ENCODE assay signal across 8 mouse cellular contexts in the genomic region with DNA sequence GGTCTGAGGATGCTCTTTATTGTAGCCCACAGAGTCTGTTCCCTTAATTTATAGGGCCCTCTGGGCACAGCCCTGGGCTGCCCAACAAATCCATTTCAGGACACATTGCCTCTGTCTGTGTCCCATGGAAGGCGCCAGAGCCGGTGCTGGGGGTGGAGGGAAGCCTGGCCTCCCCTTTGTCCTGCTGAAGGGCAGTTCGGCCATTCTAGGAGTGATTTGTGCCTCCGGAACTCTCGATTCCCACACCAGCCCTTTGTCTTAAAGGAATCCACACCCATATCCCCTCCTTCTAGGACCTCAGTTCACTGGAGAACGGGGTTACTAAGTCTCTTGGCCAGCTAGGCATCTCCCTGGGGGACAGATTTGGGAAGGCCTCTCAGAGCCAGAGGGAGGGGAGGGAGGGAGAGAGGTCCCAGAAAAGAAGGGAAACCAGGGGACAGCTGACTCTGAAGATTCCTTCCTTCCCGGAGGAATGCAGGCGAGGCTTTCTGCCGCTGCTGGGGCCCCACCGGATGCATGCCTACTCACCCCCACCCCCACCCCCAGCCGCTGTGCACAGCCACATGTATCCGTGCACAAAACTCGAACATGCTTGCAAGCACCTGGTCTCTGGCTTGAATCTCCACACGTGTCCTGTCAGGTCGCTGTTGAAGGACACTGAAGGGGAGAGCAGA. TPM values are rescaled to one million over a fixed set of nuclear protein-coding genes. Genes with fewer than 3 reads are reported as not detected.
DNase-seq lines count a peak whose midpoint lies in the region; ATAC-seq and TF ChIP-seq lines count a peak whose summit lies in the region.

No protein-coding gene starts in this region.

- H3K36me3 ChIP-seq in forebrain, embryonic 15.5 days: no peaks in the 10 kb centered on the region
- no peaks in the 10 kb centered on the region for H3K36me3 ChIP-seq in hindbrain, postnatal 0 days (ENCODE audit: insufficient read depth, low read length)
- H3K36me3 ChIP-seq in liver, embryonic 15.5 days (replicated peaks): no peaks in the 10 kb centered on the region
- H3K36me3 ChIP-seq in stomach, embryonic 15.5 days: no peaks in the 10 kb centered on the region

- H3K9ac ChIP-seq in forebrain, embryonic 15.5 days (replicated peaks): no peak overlapping the region; the same call in 1 of the 2 replicates
- peak overlapping the region; percentile 33; the same call in 1 of the 2 replicates for H3K9ac ChIP-seq in hindbrain, postnatal 0 days (replicated peaks; ENCODE audit: low read length)
- H3K9ac ChIP-seq in liver, embryonic 15.5 days: 0 out of 2 replicates have a peak overlapping the region, but pooled peaks have one; percentile 18
- 0 out of 2 replicates have a peak overlapping the region, but pooled peaks have one; percentile 19 for H3K9ac ChIP-seq in stomach, embryonic 15.5 days

- 0 out of 2 replicates have a peak overlapping the region, but pooled peaks have one; percentile 13 for H3K27ac ChIP-seq in forebrain, embryonic 15.5 days (replicated peaks)
- H3K27ac ChIP-seq in hindbrain, postnatal 0 days: peak overlapping the region; percentile 65
- peak overlapping the region; percentile 70 for H3K27ac ChIP-seq in liver, embryonic 15.5 days (replicated peaks)
- H3K27ac ChIP-seq in stomach, embryonic 15.5 days: peak overlapping the region; percentile 92

- no peaks in the 10 kb centered on the region for H3K27me3 ChIP-seq in forebrain, embryonic 15.5 days
- no peaks in the 10 kb centered on the region for H3K27me3 ChIP-seq in hindbrain, postnatal 0 days (ENCODE audit: insufficient read depth, low read length)
- peaks cover 43% of the 10 kb centered on the region for H3K27me3 ChIP-seq in liver, embryonic 15.5 days
- H3K27me3 ChIP-seq in stomach, embryonic 15.5 days (replicated peaks): no peaks in the 10 kb centered on the region

- no peak for ATAC-seq in forebrain, embryonic 15.5 days (replicated peaks)
- peak; percentile 24; the same call in 1 of the 2 replicates for ATAC-seq in hindbrain, postnatal 0 days
- ATAC-seq in liver, embryonic 15.5 days (ENCODE audit: insufficient read depth): no peak
- peak; percentile 27; the same call in 1 of the 2 replicates for ATAC-seq in stomach, embryonic 15.5 days (ENCODE audit: insufficient read depth, low FRiP score, low read depth)

- WGBS in forebrain, embryonic 15.5 days: 11% methylated on average over 14 of the region's 15 CpGs
- 9% methylated on average over 15 of the region's 15 CpGs for WGBS in hindbrain, postnatal 0 days
- WGBS in liver, embryonic 15.5 days (ENCODE audit: insufficient replicate concordance): 27% methylated on average over 15 of the region's 15 CpGs
- WGBS in stomach, embryonic 15.5 days: 6% methylated on average over 15 of the region's 15 CpGs

- H3K4me2 ChIP-seq in forebrain, embryonic 15.5 days (replicated peaks): 0 out of 2 replicates have a peak overlapping the region, but pooled peaks have one; percentile 5
- H3K4me2 ChIP-seq in hindbrain, postnatal 0 days (ENCODE audit: low read depth, low read length): peak overlapping the region; percentile 51
- peak overlapping the region; percentile 38 for H3K4me2 ChIP-seq in liver, embryonic 15.5 days
- H3K4me2 ChIP-seq in stomach, embryonic 15.5 days: peak overlapping the region; percentile 45

- no peak overlapping the region for H3K4me3 ChIP-seq in forebrain, embryonic 15.5 days
- H3K4me3 ChIP-seq in hindbrain, postnatal 0 days (ENCODE audit: low read length): peak overlapping the region; percentile 9
- no peak overlapping the region; the same call in 1 of the 2 replicates for H3K4me3 ChIP-seq in liver, embryonic 15.5 days (replicated peaks)
- H3K4me3 ChIP-seq in stomach, embryonic 15.5 days (replicated peaks): peak overlapping the region; percentile 13; the same call in 1 of the 2 replicates

- DNase-seq in thymus, postnatal 0 days (ENCODE audit: low spot score): peak; percentile 46
- no peak for DNase-seq in thymus, postnatal 36 days
- DNase-seq in hindbrain, postnatal 0 days (ENCODE audit: low spot score): peak; percentile 40
- no peak for DNase-seq in layer of hippocampus, postnatal 36 days
- no peak for DNase-seq in MN1 (ENCODE audit: low spot score)

- H3K4me1 ChIP-seq in forebrain, embryonic 15.5 days: peaks cover 28% of the 10 kb centered on the region
- peaks cover 57% of the 10 kb centered on the region for H3K4me1 ChIP-seq in hindbrain, postnatal 0 days (ENCODE audit: insufficient read depth, low read length)
- H3K4me1 ChIP-seq in liver, embryonic 15.5 days (replicated peaks): peaks cover 54% of the 10 kb centered on the region
- peaks cover 76% of the 10 kb centered on the region for H3K4me1 ChIP-seq in stomach, embryonic 15.5 days

- no peak for TF ChIP-seq CTCF in hindbrain, postnatal 0 days (IDR thresholded peaks at IDR 0.05; ENCODE audit: low read depth)

- H3K9me3 ChIP-seq in forebrain, embryonic 15.5 days: no peaks in the 10 kb centered on the region
- H3K9me3 ChIP-seq in hindbrain, postnatal 0 days (ENCODE audit: low read length): no peaks in the 10 kb centered on the region
- no peaks in the 10 kb centered on the region for H3K9me3 ChIP-seq in liver, embryonic 15.5 days (replicated peaks)
- H3K9me3 ChIP-seq in stomach, embryonic 15.5 days: no peaks in the 10 kb centered on the region

RNA-seq across cellular contexts. Expression of a gene that starts 22.2 kb away (rescaled TPM):
- not detected in 2 replicates for polyA plus RNA-seq in thymus, postnatal 0 days (2015; fragmentation: Nextera tagmentation; extraction: Ambion mirVana)
- polyA plus RNA-seq in forebrain, embryonic 15.5 days (2015; fragmentation: Nextera tagmentation; extraction: Ambion mirVana): not detected in 2 replicates
- not detected in 2 replicates for total RNA-seq in hindbrain, postnatal 0 days (2014; rRNA removed)
- polyA plus RNA-seq in hindbrain, postnatal 0 days (2015; fragmentation: Nextera tagmentation; extraction: Ambion mirVana): not detected in 2 replicates
- not detected in 2 replicates for polyA plus RNA-seq in liver, embryonic 15.5 days (2015; fragmentation: Nextera tagmentation; extraction: Ambion mirVana)
- polyA plus RNA-seq in stomach, embryonic 15.5 days (2015; fragmentation: Nextera tagmentation; extraction: Ambion mirVana): not detected in 2 replicates
- total RNA-seq in layer of hippocampus, postnatal 36 days (2021): not detected

RNA-seq across cellular contexts. Expression of a gene that starts 41.9 kb away (rescaled TPM):
- 28.9 and 31.7 TPM in 2 replicates for polyA plus RNA-seq in thymus, postnatal 0 days (2015; fragmentation: Nextera tagmentation; extraction: Ambion mirVana)
- polyA plus RNA-seq in forebrain, embryonic 15.5 days (2015; fragmentation: Nextera tagmentation; extraction: Ambion mirVana): 27.7 and 29.5 TPM in 2 replicates
- total RNA-seq in hindbrain, postnatal 0 days (2014; rRNA removed): 30.0 and 43.3 TPM in 2 replicates
- 26.6 and 27.6 TPM in 2 replicates for polyA plus RNA-seq in hindbrain, postnatal 0 days (2015; fragmentation: Nextera tagmentation; extraction: Ambion mirVana)
- polyA plus RNA-seq in liver, embryonic 15.5 days (2015; fragmentation: Nextera tagmentation; extraction: Ambion mirVana): 85.0 and 99.8 TPM in 2 replicates
- 27.6 and 30.7 TPM in 2 replicates for polyA plus RNA-seq in stomach, embryonic 15.5 days (2015; fragmentation: Nextera tagmentation; extraction: Ambion mirVana)
- total RNA-seq in layer of hippocampus, postnatal 36 days (2021): 10 to 100 TPM; 19.0 to 20.1 TPM

RNA-seq across cellular contexts. Expression of a gene that starts 50.5 kb away (rescaled TPM):
- polyA plus RNA-seq in thymus, postnatal 0 days (2015; fragmentation: Nextera tagmentation; extraction: Ambion mirVana): 3.1 and 3.7 TPM in 2 replicates
- polyA plus RNA-seq in forebrain, embryonic 15.5 days (2015; fragmentation: Nextera tagmentation; extraction: Ambion mirVana): 4.6 and 5.7 TPM in 2 replicates
- 14.4 and 14.5 TPM in 2 replicates for total RNA-seq in hindbrain, postnatal 0 days (2014; rRNA removed)
- 5.9 and 6.8 TPM in 2 replicates for polyA plus RNA-seq in hindbrain, postnatal 0 days (2015; fragmentation: Nextera tagmentation; extraction: Ambion mirVana)
- polyA plus RNA-seq in liver, embryonic 15.5 days (2015; fragmentation: Nextera tagmentation; extraction: Ambion mirVana): 0.69 and 1.1 TPM in 2 replicates
- polyA plus RNA-seq in stomach, embryonic 15.5 days (2015; fragmentation: Nextera tagmentation; extraction: Ambion mirVana): 2.2 and 4.2 TPM in 2 replicates
- total RNA-seq in layer of hippocampus, postnatal 36 days (2021): 10 to 100 TPM; 15.3 to 18.0 TPM

Comparison
In these comparisons a context has a peak if more than half of its experiments do, and no peak if none do; other contexts are left out.
1. DNase-seq: peak in thymus, postnatal 0 days (single experiment) and hindbrain, postnatal 0 days (single experiment); none in thymus, postnatal 36 days (0 of 2), layer of hippocampus, postnatal 36 days (0 of 2) and MN1 (single experiment).
2. ATAC-seq: peak in hindbrain, postnatal 0 days (single experiment) and stomach, embryonic 15.5 days (single experiment); none in forebrain, embryonic 15.5 days (single experiment) and liver, embryonic 15.5 days (single experiment).
3. H3K27ac ChIP-seq: peak in every context shown above with its lines; median percentile 92 in stomach, embryonic 15.5 days; 70 in liver, embryonic 15.5 days; 65 in hindbrain, postnatal 0 days; 13 in forebrain, embryonic 15.5 days.
4. H3K4me3 ChIP-seq: peak in hindbrain, postnatal 0 days (single experiment) and stomach, embryonic 15.5 days (single experiment); none in forebrain, embryonic 15.5 days (single experiment) and liver, embryonic 15.5 days (single experiment).
5. Peak in every context shown above with its lines, with median percentiles within 50 percentile points of each other: H3K4me2 ChIP-seq.